In genomic region chr1:38437671-38438070, GRCm38 (mm10) we compare ENCODE assay signal across 13 mouse cellular contexts.
DNase-seq lines count a peak whose midpoint lies in the region; ATAC-seq and TF ChIP-seq lines count a peak whose summit lies in the region.
"Had no signal": no experiment of that assay in that cellular context is flagged by ENCODE, and none has a peak within 500 bp of the region (broad histone marks: within the 10 kb centered on the region; RNA-seq: fewer than 3 reads in every experiment).

No protein-coding gene starts in this region.

- peak; percentile 26 to 28 for DNase-seq in frontal cortex, postnatal 36 days (ENCODE audit: low spot score in 2 of 2)
- DNase-seq in frontal cortex, postnatal 25 days (ENCODE audit: low spot score in 2 of 2) = no peak
- DNase-seq in neural tube, embryonic 11.5 days (ENCODE audit: low spot score) = no peak
- no peak for DNase-seq in neural tube, embryonic 10.5 days (ENCODE audit: extremely low spot score, low spot score)
- peak; percentile 53 to 58 for DNase-seq in heart, postnatal 10 days
- DNase-seq in ovary, postnatal 36 days (ENCODE audit: low spot score) = no peak
- DNase-seq in spleen, postnatal 14 days (ENCODE audit: low spot score in 2 of 2) = no peak
- DNase-seq: cerebellum, adult 9-10 months; kidney, postnatal 10 days had no signal

- 63% methylated on average over 4 of the region's 4 CpGs for WGBS in neural tube, embryonic 11.5 days
- 36% methylated on average over 4 of the region's 4 CpGs for WGBS in olfactory bulb, adult 2 months

- no peak for TF ChIP-seq CTCF in olfactory bulb, adult 2 months (IDR thresholded peaks at IDR 0.05; ENCODE audit: insufficient read depth, low read depth, low read length)

- H3K27ac ChIP-seq in neural tube, embryonic 11.5 days (ENCODE audit: low read depth, low read length) = peak overlapping the region; percentile 45; the same call in 1 of the 2 replicates
- H3K27ac ChIP-seq in olfactory bulb, adult 2 months (ENCODE audit: insufficient read depth, low read depth, low read length) = peak overlapping the region; percentile 71; the same call in 1 of the 2 replicates
- H3K27ac ChIP-seq: macrophage had no signal

- H3K9me3 ChIP-seq in neural tube, embryonic 11.5 days (ENCODE audit: control insufficient read depth, low read length) = no peaks in the 10 kb centered on the region

- no peak overlapping the region for H3K4me2 ChIP-seq in neural tube, embryonic 11.5 days (ENCODE audit: low read depth)

- TF ChIP-seq POLR2A in olfactory bulb, adult 2 months (IDR thresholded peaks at IDR 0.05; ENCODE audit: insufficient read depth, low read depth, low read length) = no peak

- H3K27me3 ChIP-seq in neural tube, embryonic 11.5 days (ENCODE audit: control insufficient read depth, insufficient read depth, low read length) = no peaks in the 10 kb centered on the region

- ATAC-seq in neural tube, embryonic 11.5 days (ENCODE audit: insufficient read depth, low FRiP score, low TSS enrichment) = no peak
- ATAC-seq: activated CD4-positive, CD25-positive, alpha-beta regulatory T cell, adult 4 months; CD4-positive, CD25-positive, alpha-beta regulatory T cell, adult 4 months had no signal

- peaks cover 56% of the 10 kb centered on the region for H3K4me1 ChIP-seq in neural tube, embryonic 11.5 days (ENCODE audit: control insufficient read depth, insufficient read depth, low read length)
- H3K4me1 ChIP-seq in olfactory bulb, adult 2 months (ENCODE audit: control insufficient read depth, insufficient read depth, low read length) = peaks cover 11% of the 10 kb centered on the region

- no peak overlapping the region for H3K4me3 ChIP-seq in neural tube, embryonic 11.5 days (ENCODE audit: low read depth, low read length)
- H3K4me3 ChIP-seq in olfactory bulb, adult 2 months (ENCODE audit: insufficient read depth, low read depth, low read length) = no peak overlapping the region

- intact Hi-C loops in heart, postnatal 10 days (cut with DNase I) = no loop called here

- H3K9ac ChIP-seq in neural tube, embryonic 11.5 days (ENCODE audit: low read length) = no peak overlapping the region

- H3K36me3 ChIP-seq in neural tube, embryonic 11.5 days (ENCODE audit: control insufficient read depth, insufficient read depth, low read length) = no peaks in the 10 kb centered on the region

Comparison
In these comparisons a context has a peak if more than half of its experiments do, and no peak if none do; other contexts are left out.
1. DNase-seq: peak in frontal cortex, postnatal 36 days (2 of 2) and heart, postnatal 10 days (2 of 2); none in frontal cortex, postnatal 25 days (0 of 2), neural tube, embryonic 11.5 days (single experiment), neural tube, embryonic 10.5 days (single experiment), ovary, postnatal 36 days (single experiment) and spleen, postnatal 14 days (0 of 2).